Mouse (Mus musculus): ENCODE results near the gene Abtb1.

DNA sequence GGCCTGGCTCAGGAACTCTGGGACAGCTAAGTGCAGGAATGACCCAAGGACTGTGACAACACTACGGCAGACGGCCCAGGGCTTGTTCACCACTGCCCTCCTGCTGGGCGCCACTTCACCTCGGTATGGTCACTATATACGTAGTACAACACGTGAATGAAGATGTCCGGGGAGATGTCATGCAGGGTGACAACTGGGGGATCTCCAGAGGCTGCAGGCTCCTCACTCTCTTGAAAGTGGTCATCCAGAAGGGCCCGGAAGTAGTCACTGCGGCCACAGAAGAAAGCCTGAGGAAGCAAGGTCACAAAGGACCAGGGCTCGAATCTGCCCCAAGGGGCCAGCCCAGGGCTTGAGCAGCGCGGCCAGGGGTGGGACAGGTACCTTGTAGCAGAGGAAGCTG is 3.8 kb downstream of the Abtb1 start:
- TF ChIP-seq CTCF (IDR thresholded peaks at IDR 0.05; ENCODE audit: low read depth) (no peak), EP300 (optimal IDR thresholded peaks at IDR 0.05) (no peak)
